Mouse (Mus musculus): ENCODE measurements at regions not wholly inside any gene's neighbourhood (a gene's known extent, or its start where the extent isn't known, plus 50 kb on each side); places are given as distances from the start of the nearest gene placed in this dataset.

DNA sequence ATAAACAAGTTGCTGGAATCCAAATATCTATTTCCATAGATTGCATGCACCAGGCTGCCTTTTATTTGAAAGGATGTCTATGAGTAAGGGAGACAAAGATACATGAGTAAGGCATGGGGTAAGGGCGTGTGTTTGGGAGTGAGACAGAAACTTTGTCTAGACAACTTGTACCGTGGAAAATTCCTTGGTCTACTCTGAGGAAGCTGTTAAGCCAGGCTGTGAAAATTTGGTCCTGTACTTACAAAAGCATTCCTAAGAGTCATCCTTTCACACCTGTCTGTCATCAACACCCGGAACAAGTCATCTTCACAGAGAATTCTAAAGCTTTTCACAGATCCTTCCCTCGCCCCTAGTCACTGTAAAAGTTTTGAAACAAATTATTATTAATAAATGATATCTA, 193.1 kb upstream of the Cdh6 start:
- no peaks in the 10 kb centered on the region for H3K4me1 ChIP-seq
- no peak overlapping the region for H3K27ac ChIP-seq
- 49% methylated on average over 4 of the region's 4 CpGs for whole genome bisulfite sequencing
- no peak for ATAC-seq (ENCODE audit: insufficient number of reproducible peaks, low FRiP score, low TSS enrichment, low read depth)
- H3K27me3 ChIP-seq = no peaks in the 10 kb centered on the region
- no peaks in the 10 kb centered on the region for H3K9me3 ChIP-seq
- no peak overlapping the region for H3K9ac ChIP-seq
- no peaks in the 10 kb centered on the region for H3K36me3 ChIP-seq
- H3K4me3 ChIP-seq = no peak overlapping the region
- no peak overlapping the region for H3K4me2 ChIP-seq

DNA sequence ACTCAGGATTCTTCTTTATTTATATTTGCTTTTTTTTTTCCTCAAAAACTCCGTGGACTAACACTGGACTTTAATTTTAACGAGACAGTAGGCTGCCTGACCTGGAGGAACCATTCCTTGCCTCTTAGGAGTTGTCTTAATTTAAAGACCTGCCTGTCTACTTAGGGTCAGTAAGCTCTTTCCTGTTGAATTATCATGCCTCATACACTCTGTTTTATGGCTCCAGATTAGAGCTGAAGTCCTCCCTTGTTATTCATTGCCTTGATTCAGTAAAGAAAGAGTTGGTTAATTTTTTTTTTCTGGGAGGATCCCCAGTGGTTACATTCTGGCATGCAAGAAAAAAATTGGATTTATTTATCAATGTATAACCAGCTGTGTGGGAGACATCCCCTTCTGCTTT, 187.3 kb upstream of the Cdh6 start:
- Histone ChIP-seq H3K4me1 (no peaks in the 10 kb centered on the region), H3K9ac (no peak overlapping the region), H3K4me3 (no peak overlapping the region), H3K36me3 (no peaks in the 10 kb centered on the region), H3K4me2 (no peak overlapping the region), H3K9me3 (no peaks in the 10 kb centered on the region), H3K27me3 (no peaks in the 10 kb centered on the region), H3K27ac (no peak overlapping the region)
- WGBS = 20% methylated on average over 2 of the region's 2 CpGs
- no peak for ATAC-seq (ENCODE audit: insufficient number of reproducible peaks, low FRiP score, low TSS enrichment, low read depth)

DNA sequence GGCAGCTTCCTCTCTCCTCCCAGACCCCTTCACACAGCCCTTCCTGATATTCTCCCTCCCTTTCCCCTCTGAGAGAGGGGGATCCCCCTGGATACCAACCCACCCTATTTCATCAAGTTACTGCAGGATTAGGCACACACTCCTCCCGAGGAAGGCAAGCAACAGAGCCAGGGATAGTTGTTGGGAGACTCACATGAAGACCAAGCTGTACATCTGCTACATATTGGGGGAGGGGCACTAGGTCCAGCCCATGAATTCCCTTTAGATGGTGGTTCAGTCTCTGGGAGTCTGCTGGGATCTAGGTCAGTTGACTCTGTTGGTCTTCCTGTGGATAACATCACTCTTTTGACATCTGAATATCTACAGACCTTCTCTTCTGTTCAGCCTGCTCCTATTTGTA, 185.6 kb upstream of the Cdh6 start:
- no peaks in the 10 kb centered on the region for H3K27me3 ChIP-seq
- WGBS = 27% methylated on average over 1 of the region's 1 CpGs

DNA sequence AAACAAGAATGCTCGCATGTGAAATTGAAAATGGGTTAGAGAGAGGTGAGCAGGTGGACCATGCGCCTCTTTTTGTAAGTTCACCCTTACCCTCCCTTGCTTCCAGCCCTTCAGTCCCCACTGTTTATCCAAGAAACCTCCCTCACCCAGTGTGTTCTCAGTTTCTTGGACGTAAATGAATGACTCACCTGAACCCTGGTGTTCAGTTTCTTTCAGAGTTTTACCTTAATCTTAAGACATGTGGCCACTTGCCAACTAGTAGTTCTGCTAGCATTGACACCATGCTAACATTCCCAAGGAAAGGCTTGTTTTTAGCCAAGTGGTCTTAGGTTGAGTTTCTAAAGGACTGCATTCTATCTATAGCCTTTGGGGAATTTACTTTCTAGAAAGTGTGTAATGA, 176.8 kb upstream of the Cdh6 start:
- H3K4me1 ChIP-seq = no peaks in the 10 kb centered on the region
- H3K4me3 ChIP-seq = no peak overlapping the region
- no peak for ATAC-seq (ENCODE audit: insufficient number of reproducible peaks, low FRiP score, low TSS enrichment, low read depth)
- no peak overlapping the region for H3K27ac ChIP-seq
- no peaks in the 10 kb centered on the region for H3K9me3 ChIP-seq
- 77% methylated on average over 3 of the region's 3 CpGs for WGBS
- no peak overlapping the region for H3K4me2 ChIP-seq
- no peak overlapping the region for H3K9ac ChIP-seq
- no peaks in the 10 kb centered on the region for H3K36me3 ChIP-seq
- H3K27me3 ChIP-seq = no peaks in the 10 kb centered on the region

More for the DNA sequence above, 185.6 kb upstream of the Cdh6 start:
- no peak overlapping the region for H3K9ac ChIP-seq
- H3K4me3 ChIP-seq = no peak overlapping the region
- no peak overlapping the region for H3K27ac ChIP-seq
- no peaks in the 10 kb centered on the region for H3K9me3 ChIP-seq
- H3K4me1 ChIP-seq = no peaks in the 10 kb centered on the region
- no peaks in the 10 kb centered on the region for H3K36me3 ChIP-seq
- H3K4me2 ChIP-seq = no peak overlapping the region
- ATAC-seq (ENCODE audit: insufficient number of reproducible peaks, low FRiP score, low TSS enrichment, low read depth) = no peak

DNA sequence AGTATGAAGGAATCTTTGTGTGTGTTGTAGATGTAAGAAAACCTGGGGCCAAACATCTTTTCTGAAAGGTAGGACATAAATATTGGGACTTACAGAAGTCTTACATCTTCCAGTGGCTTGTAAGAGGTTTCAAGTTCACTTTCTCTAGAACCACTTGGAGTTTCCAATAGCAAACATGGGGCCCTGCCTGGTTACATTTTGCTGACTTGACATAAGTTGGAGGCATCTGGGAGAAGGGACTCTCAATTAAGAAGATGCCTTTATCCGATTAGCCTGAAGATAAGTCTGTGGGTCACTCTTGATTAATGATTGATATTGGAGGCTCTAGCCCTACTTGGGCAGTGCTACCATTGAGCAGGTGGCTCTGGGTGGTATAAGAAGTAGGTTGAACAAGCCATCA, 162.9 kb upstream of the Cdh6 start:
- Histone ChIP-seq H3K4me2 (no peak overlapping the region), H3K27me3 (no peaks in the 10 kb centered on the region), H3K9me3 (no peaks in the 10 kb centered on the region), H3K27ac (no peak overlapping the region), H3K9ac (no peak overlapping the region), H3K36me3 (no peaks in the 10 kb centered on the region), H3K4me3 (no peak overlapping the region), H3K4me1 (no peaks in the 10 kb centered on the region)
- 95% methylated on average over 1 of the region's 1 CpGs for WGBS
- ATAC-seq (ENCODE audit: insufficient number of reproducible peaks, low FRiP score, low TSS enrichment, low read depth) = no peak

DNA sequence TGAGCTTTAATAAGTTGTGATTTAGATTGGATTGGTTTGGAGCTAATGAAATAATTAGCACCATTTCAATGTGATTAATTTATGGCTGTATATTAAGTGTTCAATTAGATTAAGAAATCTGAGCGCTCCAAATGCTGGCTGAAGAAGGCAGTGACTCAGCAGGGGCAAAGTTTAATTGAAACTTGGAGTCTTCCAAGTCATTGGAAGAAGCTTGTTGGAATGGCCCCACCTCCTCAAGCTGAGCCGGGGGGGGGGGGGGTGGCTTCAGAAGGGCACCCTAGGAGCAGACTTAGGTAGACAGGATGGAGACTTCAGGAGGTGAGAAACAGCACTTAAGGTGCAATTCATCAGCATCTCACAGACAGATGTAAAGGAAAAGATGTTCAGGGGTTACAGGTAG, 151.0 kb upstream of the Cdh6 start:
- no peak for ATAC-seq (ENCODE audit: insufficient number of reproducible peaks, low FRiP score, low TSS enrichment, low read depth)
- 24% methylated on average over 2 of the region's 2 CpGs for WGBS
- no peaks in the 10 kb centered on the region for H3K4me1 ChIP-seq

DNA sequence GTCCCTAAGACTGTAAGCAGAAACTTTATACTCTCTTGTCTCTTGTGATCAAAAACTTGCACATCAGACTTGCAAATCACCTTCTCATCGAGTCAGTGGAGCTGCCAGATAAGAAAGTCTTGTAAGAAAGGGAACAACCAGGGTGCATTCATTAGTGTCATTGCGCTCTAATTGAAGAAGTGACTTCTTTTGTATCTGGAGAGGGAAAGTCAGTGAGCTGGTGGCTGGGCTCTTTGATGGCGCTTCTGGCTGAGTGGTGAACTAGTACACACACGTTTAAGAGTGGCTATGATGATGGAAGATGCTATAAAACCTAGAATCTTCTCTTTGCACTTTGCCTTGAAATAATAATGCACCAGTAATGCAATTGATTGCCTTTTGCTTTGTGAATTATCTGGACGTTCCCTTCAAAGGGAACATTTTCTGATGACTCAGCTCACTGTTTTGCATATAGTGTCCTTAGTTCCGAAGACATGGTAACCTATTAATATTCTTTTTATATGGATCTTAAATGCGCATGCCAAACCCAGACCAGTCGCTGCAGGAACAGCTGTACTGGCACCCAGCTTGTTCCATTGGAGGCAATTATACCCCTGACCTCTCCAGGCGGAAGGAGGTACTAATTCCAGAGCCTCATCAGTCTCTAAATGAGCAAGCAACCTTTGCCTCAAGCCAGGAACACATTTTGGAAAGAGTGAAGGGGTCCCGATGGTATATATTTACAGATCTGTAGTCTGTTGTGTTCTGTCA, 147.3 kb upstream of the Cdh6 start:
- no peak for ATAC-seq (ENCODE audit: insufficient number of reproducible peaks, low FRiP score, low TSS enrichment, low read depth)
- Histone ChIP-seq H3K36me3 (no peaks in the 10 kb centered on the region), H3K4me1 (no peaks in the 10 kb centered on the region), H3K4me3 (no peak overlapping the region), H3K27ac (no peak overlapping the region), H3K9me3 (no peaks in the 10 kb centered on the region), H3K9ac (no peak overlapping the region), H3K4me2 (no peak overlapping the region), H3K27me3 (no peaks in the 10 kb centered on the region)
- WGBS = 46% methylated on average over 10 of the region's 10 CpGs

More for the DNA sequence above, 151.0 kb upstream of the Cdh6 start:
- H3K27ac ChIP-seq = no peak overlapping the region
- H3K9ac ChIP-seq = no peak overlapping the region
- no peaks in the 10 kb centered on the region for H3K36me3 ChIP-seq
- H3K4me2 ChIP-seq = no peak overlapping the region
- no peaks in the 10 kb centered on the region for H3K27me3 ChIP-seq
- H3K4me3 ChIP-seq = no peak overlapping the region
- H3K9me3 ChIP-seq = no peaks in the 10 kb centered on the region

DNA sequence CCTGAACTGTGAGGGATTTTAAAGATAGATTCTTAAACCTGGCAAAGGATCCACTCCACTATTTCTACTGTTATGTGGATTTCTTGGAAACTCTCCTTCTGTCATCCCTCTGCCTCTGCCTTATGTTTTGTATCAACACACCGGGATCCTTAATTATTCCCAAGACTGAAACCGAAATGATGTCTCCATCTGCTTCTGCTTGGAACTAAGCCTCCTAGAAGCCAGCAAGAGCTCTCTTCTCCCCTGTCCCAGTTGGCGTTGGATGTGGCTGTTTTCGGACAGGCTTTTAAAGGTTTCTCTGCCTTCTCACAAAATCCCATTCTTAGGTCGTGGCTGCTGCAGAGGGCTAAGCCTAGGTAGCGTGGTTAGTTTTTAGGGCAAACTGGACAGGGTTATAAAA, 131.1 kb upstream of the Cdh6 start:
- Histone ChIP-seq H3K4me1 (no peaks in the 10 kb centered on the region), H3K27ac (no peak overlapping the region), H3K4me2 (no peak overlapping the region), H3K9ac (no peak overlapping the region), H3K9me3 (no peaks in the 10 kb centered on the region), H3K4me3 (no peak overlapping the region), H3K36me3 (no peaks in the 10 kb centered on the region), H3K27me3 (no peaks in the 10 kb centered on the region)
- ATAC-seq (ENCODE audit: insufficient number of reproducible peaks, low FRiP score, low TSS enrichment, low read depth) = no peak
- 38% methylated on average over 6 of the region's 6 CpGs for WGBS

DNA sequence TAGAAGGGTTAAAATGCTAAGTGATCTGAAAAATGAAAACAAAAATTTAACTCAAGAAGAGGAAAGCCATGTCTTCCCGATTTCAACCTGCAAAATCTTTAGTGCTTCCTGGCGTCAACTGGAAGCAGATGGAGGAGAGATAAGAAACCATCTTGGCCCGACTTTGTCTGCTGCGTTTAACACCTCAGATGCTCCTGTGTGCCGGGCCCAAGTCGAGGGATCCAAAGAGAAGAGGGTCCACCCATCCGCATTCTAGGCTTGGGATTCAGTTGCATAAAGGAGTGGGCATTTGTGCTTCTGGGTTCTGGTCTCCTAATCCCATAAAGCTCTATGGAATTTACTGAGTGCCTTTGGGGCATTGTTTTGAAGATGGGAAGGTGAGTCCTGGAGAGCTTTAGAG, 130.0 kb upstream of the Cdh6 start:
- H3K4me1 ChIP-seq = no peaks in the 10 kb centered on the region
- H3K9ac ChIP-seq = no peak overlapping the region
- no peak overlapping the region for H3K4me3 ChIP-seq
- 75% methylated on average over 7 of the region's 7 CpGs for WGBS
- H3K27ac ChIP-seq = no peak overlapping the region
- H3K36me3 ChIP-seq = no peaks in the 10 kb centered on the region
- no peaks in the 10 kb centered on the region for H3K9me3 ChIP-seq
- ATAC-seq (ENCODE audit: insufficient number of reproducible peaks, low FRiP score, low TSS enrichment, low read depth) = no peak
- H3K4me2 ChIP-seq = no peak overlapping the region
- no peaks in the 10 kb centered on the region for H3K27me3 ChIP-seq

DNA sequence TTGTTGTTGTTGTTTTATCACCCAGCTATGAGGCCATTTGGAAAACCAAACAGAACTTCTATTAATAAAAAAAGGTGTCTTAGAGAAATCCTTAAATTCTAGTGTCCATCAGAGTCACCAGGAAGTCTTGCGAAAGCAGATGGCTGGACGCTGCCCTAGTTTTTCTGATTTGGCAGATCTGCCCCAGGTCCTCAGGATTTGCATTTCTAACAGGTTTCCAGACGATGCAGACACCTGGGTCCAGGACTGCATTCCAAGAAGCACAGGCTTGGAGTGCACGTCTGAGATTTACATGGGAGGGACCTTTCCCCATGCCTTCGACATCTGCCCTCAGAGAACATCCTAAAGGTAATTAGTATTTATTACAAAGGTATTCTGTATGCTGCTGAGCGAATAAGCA, 129.2 kb upstream of the Cdh6 start:
- Histone ChIP-seq H3K4me1 (no peaks in the 10 kb centered on the region), H3K9me3 (no peaks in the 10 kb centered on the region), H3K36me3 (no peaks in the 10 kb centered on the region), H3K9ac (no peak overlapping the region), H3K27ac (no peak overlapping the region), H3K4me3 (no peak overlapping the region), H3K4me2 (no peak overlapping the region), H3K27me3 (no peaks in the 10 kb centered on the region)
- 65% methylated on average over 6 of the region's 6 CpGs for whole genome bisulfite sequencing
- no peak for ATAC-seq (ENCODE audit: insufficient number of reproducible peaks, low FRiP score, low TSS enrichment, low read depth)

DNA sequence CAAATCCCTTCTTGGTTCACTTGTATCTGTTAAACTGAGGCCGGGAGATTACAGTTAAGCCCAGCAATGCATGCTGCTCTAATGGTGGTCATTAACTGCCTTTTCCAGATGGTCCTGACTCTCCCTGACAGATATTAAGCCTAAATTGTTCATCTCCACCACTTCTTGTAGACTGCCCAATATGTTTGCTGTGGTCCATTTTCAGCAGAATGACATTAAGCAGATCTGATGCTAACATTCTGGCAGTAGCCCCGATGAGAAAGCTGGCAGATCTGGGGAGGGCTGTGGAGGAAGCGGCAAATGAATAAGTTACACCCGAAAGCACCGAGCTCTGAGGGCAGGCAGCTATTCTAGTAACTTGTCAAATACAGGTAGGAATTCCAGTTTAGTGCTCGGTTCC, 123.5 kb upstream of the Cdh6 start:
- Histone ChIP-seq H3K36me3 (no peaks in the 10 kb centered on the region), H3K4me2 (no peak overlapping the region), H3K4me3 (no peak overlapping the region), H3K4me1 (no peaks in the 10 kb centered on the region), H3K27ac (no peak overlapping the region), H3K27me3 (no peaks in the 10 kb centered on the region), H3K9ac (no peak overlapping the region), H3K9me3 (no peaks in the 10 kb centered on the region)
- ATAC-seq (ENCODE audit: insufficient number of reproducible peaks, low FRiP score, low TSS enrichment, low read depth) = no peak
- WGBS = 54% methylated on average over 6 of the region's 6 CpGs

DNA sequence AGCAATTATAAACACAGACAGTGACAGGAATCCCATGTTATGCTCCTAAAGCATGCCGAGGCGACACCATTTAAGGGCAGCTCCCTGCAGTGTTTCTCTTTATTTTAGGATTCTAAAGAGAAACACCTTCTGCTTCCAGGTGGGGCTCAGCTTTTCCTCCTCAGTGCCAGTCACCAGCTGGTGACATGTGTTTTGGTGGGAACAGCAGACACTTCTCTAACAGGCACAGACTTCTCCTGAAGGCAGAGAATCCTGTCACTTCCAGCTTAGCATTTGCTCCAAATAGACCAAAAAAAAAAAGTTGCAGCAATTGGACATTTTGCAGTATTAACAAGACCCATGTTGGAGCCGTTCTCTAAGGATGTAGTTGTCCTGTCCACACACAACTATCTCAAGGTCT, 115.6 kb upstream of the Cdh6 start:
- Histone ChIP-seq H3K4me1 (0 out of 2 replicates have a peak, but pooled peaks cover 2% of the 10 kb centered on the region), H3K36me3 (no peaks in the 10 kb centered on the region), H3K27me3 (no peaks in the 10 kb centered on the region), H3K9me3 (no peaks in the 10 kb centered on the region), H3K9ac (no peak overlapping the region), H3K27ac (no peak overlapping the region), H3K4me3 (no peak overlapping the region), H3K4me2 (no peak overlapping the region)
- no peak for ATAC-seq (ENCODE audit: insufficient number of reproducible peaks, low FRiP score, low TSS enrichment, low read depth)
- 76% methylated on average over 3 of the region's 3 CpGs for WGBS

DNA sequence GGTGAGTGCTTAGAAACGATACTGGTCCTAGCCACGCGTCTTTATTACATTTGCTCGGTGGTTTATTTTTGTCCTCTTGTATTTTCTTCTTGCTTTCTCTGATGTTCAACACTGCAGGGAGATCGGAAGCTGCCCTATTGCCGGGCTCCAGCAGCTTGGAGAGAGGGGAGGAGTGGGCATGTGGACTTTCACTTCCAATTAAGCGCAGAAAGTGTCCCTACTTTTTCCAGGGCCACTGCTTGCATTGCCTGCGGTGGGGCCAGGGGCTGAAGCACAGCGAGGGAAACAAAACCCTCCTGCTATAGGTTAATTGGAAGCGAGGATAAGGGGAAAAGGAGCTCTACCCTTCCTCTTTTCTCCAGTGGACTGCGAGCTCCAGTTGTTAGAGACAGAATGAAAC, 114.4 kb upstream of the Cdh6 start:
- Histone ChIP-seq H3K9ac (no peak overlapping the region), H3K27ac (no peak overlapping the region), H3K27me3 (no peaks in the 10 kb centered on the region), H3K4me1 (0 out of 2 replicates have a peak, but pooled peaks cover 2% of the 10 kb centered on the region), H3K4me2 (peak overlapping the region; percentile 44), H3K4me3 (peak overlapping the region; percentile 21), H3K9me3 (no peaks in the 10 kb centered on the region), H3K36me3 (no peaks in the 10 kb centered on the region)
- WGBS = 23% methylated on average over 11 of the region's 11 CpGs
- no peak for ATAC-seq (ENCODE audit: insufficient number of reproducible peaks, low FRiP score, low TSS enrichment, low read depth)

All from limb, embryonic 15.5 days (tissue).